In genomic region chr8:87350471-87350870, GRCm38 (mm10) we compare ENCODE assay signal across 14 mouse cellular contexts.
"Had no signal": no experiment of that assay in that cellular context is flagged by ENCODE, and none has a peak within 500 bp of the region (broad histone marks: within the 10 kb centered on the region; RNA-seq: fewer than 3 reads in every experiment).

No protein-coding gene starts in this region.

- DNase-seq: layer of hippocampus, adult 9-11 months; layer of hippocampus, postnatal 36 days; liver; liver, embryonic 13.5 days; liver, postnatal 0 days; lung, postnatal 14 days; right cerebral cortex, postnatal 14 days; thymus, adult 2 months; thymus, postnatal 25 days had no signal

- H3K27ac ChIP-seq: kidney, embryonic 15.5 days; limb, embryonic 12.5 days; liver, embryonic 13.5 days; lung, embryonic 15.5 days; midbrain, embryonic 12.5 days; stomach, embryonic 15.5 days had no signal

- H3K4me3 ChIP-seq: kidney, embryonic 15.5 days; limb, embryonic 12.5 days; liver, embryonic 13.5 days; lung, embryonic 15.5 days; midbrain, embryonic 12.5 days; stomach, embryonic 15.5 days had no signal
